Mouse (Mus musculus): ENCODE data around the gene Maml3. TPM values are rescaled to one million over a fixed set of nuclear protein-coding genes. Genes with fewer than 3 reads are reported as not detected.
A peak's percentile ranks its signal among the peaks of the same experiment; 100 is the strongest.

The Maml3 gene
- total RNA-seq, 1 experiment: 1.2 TPM

- TF ChIP-seq MAFK (IDR thresholded peaks at IDR 0.05; ENCODE audit: insufficient read depth, low read depth, low read length) (no peak), HCFC1 (IDR thresholded peaks at IDR 0.05; ENCODE audit: borderline replicate concordance, insufficient read depth, low read length) (no peak), CHD2 (IDR thresholded peaks at IDR 0.05; ENCODE audit: low read depth, low read length) (no peak)
- Histone ChIP-seq H3K9ac (ENCODE audit: insufficient read depth, low read depth, low read length, poor library complexity, severe bottlenecking) (no peak overlapping the region), H3K4me3 (ENCODE audit: insufficient read depth in 1 of 2, low read depth in 1 of 2, low read length in 2 of 2, poor library complexity in 1 of 2, severe bottlenecking in 1 of 2) (no peak overlapping the region), H3K4me1 (ENCODE audit: control insufficient read depth in 2 of 2, insufficient read depth in 2 of 2, low read length in 2 of 2, poor library complexity in 1 of 2) (no peaks in the 10 kb centered on the region), H3K27ac (ENCODE audit: insufficient read depth, low read depth, low read length, poor library complexity, severe bottlenecking) (no peak overlapping the region), H3K36me3 (ENCODE audit: control insufficient read depth, insufficient read depth, low read length, poor library complexity, severe bottlenecking) (no peaks in the 10 kb centered on the region), H3K9me3 (ENCODE audit: control insufficient read depth, insufficient read depth, low read depth, low read length) (no peaks in the 10 kb centered on the region)
- in situ Hi-C loops (cut with MboI; ENCODE audit: low sequenced_read_pairs in 2 of 2, unreplicated experiment in 2 of 2): no loop called here
- DNase-seq (ENCODE audit: low read depth, low spot score): no peak
These were observed 315.4 kb downstream of the Maml3 start for GRCm38 (mm10) chr3:51789389-51789904.

GRCm38 (mm10) chr3:51788591-51789339, 316.1 kb downstream of the Maml3 start:
- Histone ChIP-seq H3K27ac (ENCODE audit: insufficient read depth, low read depth, low read length, poor library complexity, severe bottlenecking) (no peak overlapping the region), H3K4me1 (ENCODE audit: control insufficient read depth in 2 of 2, insufficient read depth in 2 of 2, low read length in 2 of 2, poor library complexity in 1 of 2) (no peaks in the 10 kb centered on the region), H3K9ac (ENCODE audit: insufficient read depth, low read depth, low read length, poor library complexity, severe bottlenecking) (no peak overlapping the region), H3K9me3 (ENCODE audit: control insufficient read depth, insufficient read depth, low read depth, low read length) (no peaks in the 10 kb centered on the region), H3K36me3 (ENCODE audit: control insufficient read depth, insufficient read depth, low read length, poor library complexity, severe bottlenecking) (no peaks in the 10 kb centered on the region), H3K4me3 (ENCODE audit: insufficient read depth in 1 of 2, low read depth in 1 of 2, low read length in 2 of 2, poor library complexity in 1 of 2, severe bottlenecking in 1 of 2) (0 out of 4 replicates have a peak overlapping the region, but pooled peaks of 1 of the 2 experiments have one; percentile 16)
- in situ Hi-C loops (cut with MboI; ENCODE audit: low sequenced_read_pairs in 2 of 2, unreplicated experiment in 2 of 2): no loop called here
- TF ChIP-seq HCFC1 (IDR thresholded peaks at IDR 0.05; ENCODE audit: borderline replicate concordance, insufficient read depth, low read length) (no peak), ZC3H11A (IDR thresholded peaks at IDR 0.05; ENCODE audit: borderline replicate concordance, low read depth, low read length) (no peak), CHD2 (IDR thresholded peaks at IDR 0.05; ENCODE audit: low read depth, low read length) (no peak), MAFK (IDR thresholded peaks at IDR 0.05; ENCODE audit: insufficient read depth, low read depth, low read length) (no peak), ZNF384 (IDR thresholded peaks at IDR 0.05; ENCODE audit: low read depth, low read length) (no peak)
- DNase-seq (ENCODE audit: low read depth, low spot score): no peak

- Histone ChIP-seq H3K36me3 (ENCODE audit: control insufficient read depth, insufficient read depth, low read length, poor library complexity, severe bottlenecking) (no peaks in the 10 kb centered on the region), H3K9me3 (ENCODE audit: control insufficient read depth, insufficient read depth, low read depth, low read length) (no peaks in the 10 kb centered on the region), H3K9ac (ENCODE audit: insufficient read depth, low read depth, low read length, poor library complexity, severe bottlenecking) (no peak overlapping the region), H3K4me3 (ENCODE audit: insufficient read depth in 1 of 2, low read depth in 1 of 2, low read length in 2 of 2, poor library complexity in 1 of 2, severe bottlenecking in 1 of 2) (no peak overlapping the region), H3K4me1 (ENCODE audit: control insufficient read depth in 2 of 2, insufficient read depth in 2 of 2, low read length in 2 of 2, poor library complexity in 1 of 2) (no peaks in the 10 kb centered on the region), H3K27ac (ENCODE audit: insufficient read depth, low read depth, low read length, poor library complexity, severe bottlenecking) (no peak overlapping the region)
- TF ChIP-seq ZNF384 (IDR thresholded peaks at IDR 0.05; ENCODE audit: low read depth, low read length): no peak
- no peak for TF ChIP-seq MAFK (IDR thresholded peaks at IDR 0.05; ENCODE audit: insufficient read depth, low read depth, low read length)
- in situ Hi-C loops (cut with MboI; ENCODE audit: low sequenced_read_pairs in 2 of 2, unreplicated experiment in 2 of 2): no loop called here
- DNase-seq (ENCODE audit: low read depth, low spot score): no peak
These were observed 316.9 kb downstream of the Maml3 start for GRCm38 (mm10) chr3:51787945-51788344.

- H3K4me3 ChIP-seq (ENCODE audit: insufficient read depth in 1 of 2, low read depth in 1 of 2, low read length in 2 of 2, poor library complexity in 1 of 2, severe bottlenecking in 1 of 2): no peak overlapping the region
- in situ Hi-C loops (cut with MboI; ENCODE audit: low sequenced_read_pairs in 2 of 2, unreplicated experiment in 2 of 2): no loop called here
These were observed 319.1 kb downstream of the Maml3 start for GRCm38 (mm10) chr3:51785796-51786195.

More at GRCm38 (mm10) chr3:51785796-51786195, 319.1 kb downstream of the Maml3 start:
- no peak for DNase-seq (ENCODE audit: low read depth, low spot score)
- no peak for TF ChIP-seq CHD2 (IDR thresholded peaks at IDR 0.05; ENCODE audit: low read depth, low read length)
- TF ChIP-seq MAFK (IDR thresholded peaks at IDR 0.05; ENCODE audit: insufficient read depth, low read depth, low read length): no peak
- TF ChIP-seq HCFC1 (IDR thresholded peaks at IDR 0.05; ENCODE audit: borderline replicate concordance, insufficient read depth, low read length): no peak
- TF ChIP-seq ZNF384 (IDR thresholded peaks at IDR 0.05; ENCODE audit: low read depth, low read length): no peak
- TF ChIP-seq ZC3H11A (IDR thresholded peaks at IDR 0.05; ENCODE audit: borderline replicate concordance, low read depth, low read length): no peak
- Histone ChIP-seq H3K36me3 (ENCODE audit: control insufficient read depth, insufficient read depth, low read length, poor library complexity, severe bottlenecking) (no peaks in the 10 kb centered on the region), H3K9ac (ENCODE audit: insufficient read depth, low read depth, low read length, poor library complexity, severe bottlenecking) (no peak overlapping the region), H3K4me1 (ENCODE audit: control insufficient read depth in 2 of 2, insufficient read depth in 2 of 2, low read length in 2 of 2, poor library complexity in 1 of 2) (no peaks in the 10 kb centered on the region), H3K9me3 (ENCODE audit: control insufficient read depth, insufficient read depth, low read depth, low read length) (no peaks in the 10 kb centered on the region), H3K27ac (ENCODE audit: insufficient read depth, low read depth, low read length, poor library complexity, severe bottlenecking) (no peak overlapping the region)

Data from ES-E14 (cell line).